18 mouse cellular contexts compared by ENCODE assay signal in genomic region chr8:121399173-121399572, GRCm38 (mm10).
DNase-seq lines count a peak whose midpoint lies in the region; ATAC-seq and TF ChIP-seq lines count a peak whose summit lies in the region.
"Had no signal": no experiment of that assay in that cellular context is flagged by ENCODE, and none has a peak within 500 bp of the region (broad histone marks: within the 10 kb centered on the region; RNA-seq: fewer than 3 reads in every experiment).

No protein-coding gene starts in this region.

- no peak overlapping the region for H3K4me3 ChIP-seq in kidney, embryonic 15.5 days (replicated peaks)
- no peak overlapping the region for H3K4me3 ChIP-seq in liver, postnatal 0 days (ENCODE audit: low read depth, low read length)
- H3K4me3 ChIP-seq in CH12.LX (replicated peaks in 1 of 3; ENCODE audit: low read depth in 2 of 3, low read length in 2 of 3, poor library complexity in 1 of 3): no peak overlapping the region
- H3K4me3 ChIP-seq: forebrain, embryonic 13.5 days; gastrocnemius, adult 2 months; heart, embryonic 12.5 days had no signal

- peaks cover 56% of the 10 kb centered on the region for H3K27me3 ChIP-seq in kidney, embryonic 15.5 days
- H3K27me3 ChIP-seq in liver, postnatal 0 days (ENCODE audit: insufficient read depth, low read length): peaks cover 7% of the 10 kb centered on the region; the same call in 1 of the 2 replicates
- peaks cover 89% of the 10 kb centered on the region for H3K27me3 ChIP-seq in CH12.LX (replicated peaks)

- no peak for ATAC-seq in kidney, embryonic 15.5 days (replicated peaks; ENCODE audit: low FRiP score)
- ATAC-seq in liver, postnatal 0 days: peak; percentile 7; the same call in 1 of the 2 replicates
- ATAC-seq: forebrain, embryonic 13.5 days; forebrain, postnatal 0 days had no signal

- peak; percentile 10 for TF ChIP-seq RAD21 in CH12.LX (IDR thresholded peaks at IDR 0.05; ENCODE audit: low read depth, low read length)

- dilution Hi-C loops in CH12.LX (cut with MboI; ENCODE audit: extremely low pct_ligation_motif_present, extremely low pct_unique_long_range_greater_than_20kb, low sequenced_read_pairs): no loop called here

- DNase-seq in kidney, adult 8-10 months: no peak
- no peak for DNase-seq in liver, postnatal 0 days
- no peak for DNase-seq in liver
- no peak for DNase-seq in CH12.LX (ENCODE audit: extremely low read depth)
- no peak for DNase-seq in brain, embryonic 14.5 days (ENCODE audit: low read depth)
- DNase-seq in urinary bladder, postnatal 36 days (ENCODE audit: low spot score in 2 of 2): no peak
- DNase-seq in adrenal gland, adult 8-10 months: no peak
- DNase-seq: adrenal gland, postnatal 14 days; cerebellum, adult 18-20 months; cerebellum, adult 9-11 months; cerebellum, postnatal 36 days; forebrain, postnatal 0 days; gastrocnemius, postnatal 25 days had no signal

- no peaks in the 10 kb centered on the region for H3K36me3 ChIP-seq in kidney, embryonic 15.5 days
- no peaks in the 10 kb centered on the region for H3K36me3 ChIP-seq in liver, postnatal 0 days (replicated peaks; ENCODE audit: insufficient read depth, low read length)
- no peaks in the 10 kb centered on the region for H3K36me3 ChIP-seq in CH12.LX (replicated peaks in 1 of 2; ENCODE audit: control insufficient read depth in 1 of 2, insufficient read depth in 1 of 2, low read length in 1 of 2)
- H3K36me3 ChIP-seq: G1E; heart, embryonic 12.5 days had no signal

- no peaks in the 10 kb centered on the region for H3K9me3 ChIP-seq in kidney, embryonic 15.5 days (replicated peaks)
- H3K9me3 ChIP-seq in liver, postnatal 0 days (ENCODE audit: low read length): no peaks in the 10 kb centered on the region
- H3K9me3 ChIP-seq in CH12.LX (replicated peaks; ENCODE audit: low read length): peaks cover 1% of the 10 kb centered on the region
- H3K9me3 ChIP-seq: forebrain, embryonic 13.5 days; heart, embryonic 12.5 days had no signal

- no peak for TF ChIP-seq CTCF in liver, postnatal 0 days (IDR thresholded peaks at IDR 0.05; ENCODE audit: low read depth)
- TF ChIP-seq CTCF in CH12.LX (conservative IDR thresholded peaks at IDR 0.05 in 1 of 2, IDR thresholded peaks at IDR 0.05 in 1 of 2; ENCODE audit: low read depth in 2 of 2, low read length in 2 of 2): peak in 1 of 2 experiments; percentile 43; a peak in 2 of 4 replicates
- TF ChIP-seq CTCF in brain, embryonic 14.5 days (IDR thresholded peaks at IDR 0.05; ENCODE audit: borderline replicate concordance, extremely low read depth, insufficient read depth, insufficient read length): 0 out of 2 replicates have a peak, but pooled peaks have one; percentile 6

- no peaks in the 10 kb centered on the region for H3K79me2 ChIP-seq in CH12.LX (replicated peaks; ENCODE audit: control insufficient read depth, extremely low read depth, insufficient read depth, poor library complexity, severe bottlenecking)

- H3K27ac ChIP-seq in kidney, embryonic 15.5 days: peak overlapping the region; percentile 95; the same call in 1 of the 2 replicates
- no peak overlapping the region for H3K27ac ChIP-seq in liver, postnatal 0 days (ENCODE audit: low read depth)
- no peak overlapping the region for H3K27ac ChIP-seq in CH12.LX (ENCODE audit: insufficient read depth, low read depth)
- H3K27ac ChIP-seq: forebrain, embryonic 13.5 days; gastrocnemius, adult 2 months had no signal

- H3K4me1 ChIP-seq in kidney, embryonic 15.5 days: peaks cover 69% of the 10 kb centered on the region
- H3K4me1 ChIP-seq in liver, postnatal 0 days (ENCODE audit: insufficient read depth): peaks cover 8% of the 10 kb centered on the region
- H3K4me1 ChIP-seq in CH12.LX (ENCODE audit: control insufficient read depth in 1 of 2, insufficient read depth in 2 of 2): no peaks in the 10 kb centered on the region

- TF ChIP-seq EP300 in liver, postnatal 0 days (IDR thresholded peaks at IDR 0.05; ENCODE audit: low read depth): no peak
- no peak for TF ChIP-seq EP300 in CH12.LX (IDR thresholded peaks at IDR 0.05; ENCODE audit: low read length)

- WGBS in kidney, embryonic 15.5 days: 33% methylated on average over 3 of the region's 3 CpGs
- 47% methylated on average over 3 of the region's 3 CpGs for WGBS in liver, postnatal 0 days (ENCODE audit: insufficient replicate concordance)

- TF ChIP-seq POLR2A in CH12.LX (IDR thresholded peaks at IDR 0.05; ENCODE audit: low read depth, low read length): no peak
- TF ChIP-seq POLR2A in brain, embryonic 14.5 days (IDR thresholded peaks at IDR 0.05; ENCODE audit: borderline replicate concordance, extremely low read depth, insufficient read depth, insufficient read length, poor library complexity, severe bottlenecking): no peak

- H3K4me2 ChIP-seq in kidney, embryonic 15.5 days: peak overlapping the region; percentile 52
- H3K4me2 ChIP-seq in liver, postnatal 0 days (ENCODE audit: low read depth, low read length): no peak overlapping the region
- H3K4me2 ChIP-seq in CH12.LX (ENCODE audit: insufficient read depth, low read depth, poor library complexity, severe bottlenecking): no peak overlapping the region
- H3K4me2 ChIP-seq: forebrain, embryonic 13.5 days; heart, embryonic 12.5 days had no signal

- in situ Hi-C loops in CH12.LX (cut with MboI; ENCODE audit: low pct_ligation_motif_present, low pct_unique_long_range_greater_than_20kb, low sequenced_read_pairs): loop anchor here (5.0 kb wide), 1 partner anchor 113 kb away; no protein-coding TSS in a partner anchor

- no peak overlapping the region for H3K9ac ChIP-seq in kidney, embryonic 15.5 days
- no peak overlapping the region for H3K9ac ChIP-seq in liver, postnatal 0 days (replicated peaks)
- no peak overlapping the region for H3K9ac ChIP-seq in CH12.LX (ENCODE audit: insufficient read depth, low read depth)
- H3K9ac ChIP-seq: forebrain, embryonic 13.5 days; forebrain, postnatal 0 days; heart, embryonic 12.5 days had no signal

TF ChIP-seq in CH12.LX, 34 proteins besides CTCF, POLR2A, EP300 and RAD21:
- TF ChIP-seq SMC3 (IDR thresholded peaks at IDR 0.05; ENCODE audit: low read depth, low read length) (peak; percentile 40), ETS1 (conservative IDR thresholded peaks at IDR 0.05; ENCODE audit: low read depth, low read length) (no peak)
